Comparison of ENCODE assay signal across 16 mouse cellular contexts in the genomic region with DNA sequence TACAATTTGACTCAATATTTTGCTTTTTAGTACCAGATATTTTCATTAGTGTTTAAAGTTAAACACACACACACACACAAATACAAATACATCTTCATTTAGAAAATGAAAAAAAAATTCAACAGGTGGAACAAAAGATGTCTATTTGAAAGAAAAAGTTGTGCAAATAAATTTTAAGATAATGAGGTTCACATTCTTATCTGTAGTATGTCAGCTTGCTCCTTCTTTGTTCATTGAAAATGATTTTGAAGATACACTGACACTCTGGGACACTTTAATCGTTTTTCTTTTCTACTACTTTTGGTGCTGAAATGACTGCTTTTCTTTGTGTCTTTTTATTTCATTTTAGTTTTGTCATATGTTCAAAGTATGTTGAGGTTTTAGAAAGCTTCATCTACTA.
"Had no signal": no experiment of that assay in that cellular context is flagged by ENCODE, and none has a peak within 500 bp of the region (broad histone marks: within the 10 kb centered on the region; RNA-seq: fewer than 3 reads in every experiment).

No protein-coding gene starts in this region.

- H3K9me3 ChIP-seq: neural tube, embryonic 12.5 days; neural tube, embryonic 13.5 days; neural tube, embryonic 15.5 days; stomach, embryonic 15.5 days had no signal

- H3K9ac ChIP-seq: neural tube, embryonic 12.5 days; neural tube, embryonic 13.5 days; neural tube, embryonic 15.5 days; stomach, embryonic 15.5 days had no signal

- H3K4me3 ChIP-seq: neural tube, embryonic 12.5 days; neural tube, embryonic 13.5 days; neural tube, embryonic 15.5 days; stomach, embryonic 15.5 days had no signal

- H3K36me3 ChIP-seq: neural tube, embryonic 12.5 days; neural tube, embryonic 13.5 days; neural tube, embryonic 15.5 days; stomach, embryonic 15.5 days had no signal

- H3K27me3 ChIP-seq: neural tube, embryonic 12.5 days; neural tube, embryonic 13.5 days; neural tube, embryonic 15.5 days; stomach, embryonic 15.5 days had no signal

- H3K4me1 ChIP-seq: neural tube, embryonic 12.5 days; neural tube, embryonic 13.5 days; neural tube, embryonic 15.5 days; stomach, embryonic 15.5 days had no signal

- DNase-seq: retina, postnatal 1 day; right cerebral cortex, postnatal 14 days; right cerebral cortex, postnatal 25 days; right cerebral cortex, postnatal 4 days; spleen, adult 18-20 months; thymus, adult 18-20 months; thymus, adult 2 months; thymus, postnatal 14 days; thymus, postnatal 25 days; thymus, postnatal 36 days; thymus, postnatal 4 days had no signal

- H3K27ac ChIP-seq: neural tube, embryonic 12.5 days; neural tube, embryonic 13.5 days; neural tube, embryonic 15.5 days; stomach, embryonic 15.5 days; stomach, postnatal 0 days had no signal
